Mouse (Mus musculus) CD4-positive, CD25-positive, alpha-beta regulatory T cell, adult 2 months (primary cell): ENCODE data around the gene Asb5.
"Not testable (repeated sequence)": the region's sequence is repeated elsewhere in the genome, so short reads cannot be mapped to it uniquely, and the experiment has no call there.

Source experiments
- DNase-seq: peaks from one replicate; pipeline ENCODE4 v3.0.0-alpha.2; 2012; ENCODE audit warnings: low read depth, low spot score

Asb5 gene

GRCm38 (mm10) chr8:54529382-54530296 is at the start of gene Asb5, which contains the start of gene Spcs3:
Asb5 (plus strand) TSS chr8:54529580.
Spcs3 (minus strand) TSS chr8:54529998.
- peak; percentile 98 for DNase-seq

- DNase-seq: no peak
These were observed 42.7 kb upstream of the Asb5 start for GRCm38 (mm10) chr8:54486555-54487273.

DNA sequence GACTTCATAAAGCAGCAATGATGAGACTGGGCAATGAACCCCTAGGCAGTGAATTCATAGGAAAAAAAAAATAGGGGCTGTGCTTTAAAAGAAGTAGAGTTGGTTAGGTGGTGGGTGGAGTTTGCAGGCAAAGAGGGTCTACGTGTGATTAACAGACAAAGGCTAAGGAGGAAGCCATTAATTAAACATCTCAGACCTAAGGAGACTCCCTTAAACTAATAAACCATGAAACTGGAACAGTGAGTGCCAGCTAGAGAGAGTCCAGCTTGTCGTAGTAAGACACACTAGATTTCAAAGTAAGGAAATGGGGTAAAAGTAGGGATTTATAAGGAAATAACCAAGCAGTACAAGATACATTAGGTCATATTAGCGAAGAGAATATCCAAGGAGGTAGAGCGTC is 40.9 kb upstream of the Asb5 start:
- DNase-seq: no peak

GRCm38 (mm10) chr8:54491057-54491690 is 38.2 kb upstream of the Asb5 start:
- peak; percentile 71 for DNase-seq

DNA sequence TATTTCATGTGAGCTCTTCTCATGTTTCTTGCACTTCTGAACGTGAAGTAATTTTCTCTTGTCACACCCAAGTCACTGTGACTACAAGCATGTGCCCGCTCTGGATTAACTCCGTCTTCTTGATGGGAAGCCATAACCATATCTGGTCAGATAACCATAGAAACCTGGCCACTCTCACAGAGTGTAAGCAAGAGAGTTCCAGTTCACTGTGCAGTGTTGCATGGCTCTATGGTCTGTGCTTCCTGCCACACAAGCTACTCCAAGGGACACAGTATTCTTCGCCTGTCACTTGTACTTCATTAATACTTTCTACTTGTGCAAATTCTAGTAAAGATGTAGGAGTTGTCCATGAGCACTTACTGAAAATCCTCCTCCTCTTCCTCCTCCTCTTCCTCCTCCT is 37.4 kb upstream of the Asb5 start:
- no peak for DNase-seq

GRCm38 (mm10) chr8:54493110-54493509 is 36.3 kb upstream of the Asb5 start:
- peak; percentile 79 for DNase-seq

DNA sequence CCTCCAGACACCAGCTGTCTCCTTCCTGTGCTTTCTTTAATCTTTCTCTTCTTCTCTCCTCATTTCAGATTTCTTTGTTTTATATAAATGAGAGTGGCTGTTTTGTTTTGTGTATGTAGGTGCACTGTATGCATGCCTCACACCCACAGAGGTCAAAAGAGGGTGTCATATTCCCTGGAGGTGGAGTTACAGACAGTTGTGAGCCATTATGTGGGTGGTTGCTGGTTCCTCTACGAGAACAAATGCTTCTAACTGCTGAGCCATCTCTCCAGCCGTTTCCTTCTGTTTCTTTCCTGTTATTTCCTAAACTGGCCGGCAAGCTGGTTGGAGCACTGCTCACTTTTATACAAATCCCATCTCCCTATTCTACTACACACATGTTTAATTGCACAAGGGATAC is 35.5 kb upstream of the Asb5 start:
- DNase-seq: no peak

DNA sequence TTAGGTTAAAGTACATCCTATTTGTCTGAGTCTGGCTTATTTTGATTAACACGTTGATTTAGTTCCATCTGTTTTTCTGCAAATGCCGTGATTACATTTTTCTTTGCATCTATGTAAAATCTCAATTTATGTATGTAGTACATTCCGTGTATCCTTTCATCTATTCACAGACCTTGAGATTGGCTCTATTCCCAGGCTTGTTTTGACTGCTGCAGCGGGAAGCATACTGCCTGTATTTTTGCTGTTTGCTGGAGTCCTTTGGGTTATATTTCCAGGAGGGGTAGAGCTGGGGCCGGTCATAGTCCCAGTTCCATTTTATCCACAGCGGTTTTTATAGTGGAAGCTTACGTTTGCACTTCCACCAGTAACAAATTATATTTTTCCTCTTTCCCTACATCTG is 26.3 kb upstream of the Asb5 start:
- no peak for DNase-seq

GRCm38 (mm10) chr8:54505060-54505459 is 24.3 kb upstream of the Asb5 start:
- DNase-seq: no peak

GRCm38 (mm10) chr8:54507428-54508095 is 21.8 kb upstream of the Asb5 start:
- peak; percentile 81 for DNase-seq

DNA sequence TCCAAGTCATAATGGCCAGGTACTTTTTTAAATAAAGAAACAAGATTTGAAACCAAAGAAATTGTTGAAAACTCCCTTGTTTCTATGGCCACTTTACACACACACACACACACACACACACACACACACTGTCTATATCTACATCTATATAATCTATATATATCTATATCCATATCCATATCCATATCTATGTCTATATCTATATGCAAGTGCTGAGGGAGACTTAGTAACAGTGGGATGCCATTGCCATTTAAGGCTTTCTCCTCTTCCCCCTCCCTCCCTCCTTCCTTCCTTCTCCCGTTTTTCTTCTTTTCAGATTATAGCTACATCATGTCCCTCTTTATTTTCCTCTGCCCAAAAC is 21.3 kb upstream of the Asb5 start:
- no peak for DNase-seq

GRCm38 (mm10) chr8:54508814-54509213 is 20.6 kb upstream of the Asb5 start:
- no peak for DNase-seq

- DNase-seq: peak; percentile 48
These were observed 20.1 kb upstream of the Asb5 start for GRCm38 (mm10) chr8:54509221-54509721.

GRCm38 (mm10) chr8:54511791-54512190 is 17.6 kb upstream of the Asb5 start:
- DNase-seq: no peak

DNA sequence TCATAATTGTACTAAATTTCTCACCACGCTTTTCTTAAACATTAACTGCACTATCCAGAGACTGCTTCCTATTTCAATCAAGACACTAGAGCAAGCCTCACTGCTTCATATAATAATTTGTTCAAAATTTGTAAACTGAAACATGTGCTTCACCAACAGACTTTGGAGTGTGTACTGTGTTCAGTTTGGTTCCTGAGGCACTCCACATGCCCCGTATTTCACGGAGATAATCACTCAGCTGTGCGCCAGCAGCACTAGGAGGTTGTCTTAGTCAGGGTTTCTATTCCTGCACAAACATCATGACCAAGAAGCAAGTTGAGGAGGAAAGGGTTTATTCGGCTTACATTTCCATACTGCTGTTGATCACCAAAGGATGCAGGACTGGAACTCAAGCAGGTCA is 17.2 kb upstream of the Asb5 start:
- not testable (repeated sequence) for DNase-seq

GRCm38 (mm10) chr8:54518756-54519460 is 10.5 kb upstream of the Asb5 start:
- no peak for DNase-seq

GRCm38 (mm10) chr8:54520516-54520915 is 8.9 kb upstream of the Asb5 start:
- DNase-seq: no peak

DNA sequence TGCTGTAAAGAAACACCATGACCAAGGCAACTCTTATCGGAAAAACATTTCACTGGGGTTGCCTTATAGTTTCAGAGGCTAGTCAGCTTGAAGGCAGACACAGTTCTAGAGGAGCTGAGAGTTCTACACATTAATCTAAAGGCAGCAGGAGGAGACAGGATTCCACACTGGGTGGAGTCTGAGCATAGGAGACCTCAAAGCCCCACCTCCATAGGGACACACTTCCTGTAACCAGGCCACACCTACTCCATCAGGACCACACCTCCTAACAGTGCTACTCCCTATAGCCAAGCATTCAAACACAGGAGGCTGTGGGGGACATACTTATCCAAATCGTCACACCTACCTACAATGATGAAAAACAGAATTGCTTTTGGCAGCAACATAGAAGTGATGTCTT is 3.8 kb upstream of the Asb5 start:
- DNase-seq: peak; percentile 18

DNA sequence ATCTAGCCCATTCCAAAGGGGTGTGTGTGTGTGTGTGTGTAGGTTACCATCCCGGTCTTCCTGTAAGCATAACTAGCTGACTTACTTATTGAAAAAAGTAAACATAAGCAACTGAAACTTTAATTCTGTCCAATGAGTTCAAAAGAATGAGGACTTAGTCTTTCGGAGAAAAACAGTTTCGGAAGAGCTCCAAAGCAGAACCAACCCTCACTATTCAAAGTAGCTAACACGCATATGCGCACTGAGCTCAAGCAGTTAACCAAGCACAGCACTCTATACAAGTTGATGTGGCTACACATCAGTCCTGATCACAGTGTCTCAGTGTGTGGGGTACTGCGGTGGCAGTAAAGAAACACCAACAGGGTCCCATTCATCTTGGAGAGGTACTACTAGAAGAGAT is 2.7 kb upstream of the Asb5 start:
- no peak for DNase-seq

DNA sequence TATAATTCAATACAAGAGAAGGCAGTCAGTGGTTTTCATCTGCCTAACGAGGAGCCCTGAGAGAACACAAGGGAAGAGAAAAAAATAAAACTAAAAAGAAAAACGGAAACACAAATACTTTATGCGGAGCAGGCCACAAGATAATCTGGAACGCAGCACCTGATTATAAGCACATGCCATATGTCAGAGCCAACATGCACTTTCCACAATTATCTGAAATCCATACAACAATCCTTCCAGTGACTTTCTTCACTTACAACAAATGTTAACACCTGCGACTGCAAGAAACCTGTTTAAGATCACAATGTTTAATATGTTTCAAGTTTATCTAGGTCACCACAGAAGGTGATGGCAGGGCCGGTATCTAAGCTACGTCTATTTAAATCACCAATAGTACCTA is 809 bp upstream of the Asb5 start:
- no peak for DNase-seq

DNA sequence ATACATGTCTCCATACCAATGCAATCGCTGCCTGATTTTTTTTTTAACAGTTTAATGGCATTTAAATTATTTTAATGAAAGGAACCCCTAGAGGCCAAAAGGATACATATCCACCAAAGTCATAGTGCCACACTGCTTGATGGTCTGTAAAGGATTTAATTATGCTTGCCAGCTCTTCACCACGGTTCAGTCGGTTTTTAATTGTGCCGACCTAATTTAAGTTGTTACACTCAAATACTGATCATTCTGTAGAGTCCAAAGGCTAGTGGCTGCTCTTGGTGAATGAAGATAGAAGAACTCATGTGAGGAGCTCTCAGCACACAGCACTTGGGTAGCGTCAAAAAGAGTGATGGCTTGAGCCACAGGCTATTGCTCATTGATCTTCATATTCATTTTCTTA is 5.8 kb downstream of the Asb5 start:
- DNase-seq: no peak
